Mouse (Mus musculus): ENCODE data around the gene Slc28a1. TPM values are rescaled to one million over a fixed set of nuclear protein-coding genes. Genes with fewer than 3 reads are reported as not detected.

The Slc28a1 gene
- polyA plus RNA-seq, 1 experiment from 2014 or later = not detected

DNA sequence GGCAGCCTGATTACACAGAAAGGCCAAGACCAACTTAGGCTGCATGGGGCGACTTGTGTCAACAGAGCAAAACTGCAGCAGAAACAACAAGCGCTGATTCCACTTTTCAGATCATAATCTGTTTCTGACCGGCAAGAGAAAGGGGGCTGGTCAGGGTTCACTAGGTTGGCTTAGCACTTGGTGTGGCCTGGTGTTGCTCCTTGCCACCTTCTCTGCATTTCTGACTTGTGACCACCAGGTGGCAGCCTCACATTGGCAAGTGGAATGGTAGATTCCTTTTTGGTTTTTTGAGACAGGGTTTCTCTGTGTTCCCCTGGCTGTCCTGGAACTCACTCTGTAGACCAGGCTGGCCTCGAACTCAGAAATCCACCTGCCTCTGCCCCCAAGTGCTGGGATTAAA lies 47.7 kb downstream of the Slc28a1 start:
- H3K4me2 ChIP-seq = no peak overlapping the region
- ATAC-seq (ENCODE audit: insufficient read depth) = no peak; the same call in 1 of the 2 replicates
- 29% methylated on average over 4 of the region's 4 CpGs for WGBS

DNA sequence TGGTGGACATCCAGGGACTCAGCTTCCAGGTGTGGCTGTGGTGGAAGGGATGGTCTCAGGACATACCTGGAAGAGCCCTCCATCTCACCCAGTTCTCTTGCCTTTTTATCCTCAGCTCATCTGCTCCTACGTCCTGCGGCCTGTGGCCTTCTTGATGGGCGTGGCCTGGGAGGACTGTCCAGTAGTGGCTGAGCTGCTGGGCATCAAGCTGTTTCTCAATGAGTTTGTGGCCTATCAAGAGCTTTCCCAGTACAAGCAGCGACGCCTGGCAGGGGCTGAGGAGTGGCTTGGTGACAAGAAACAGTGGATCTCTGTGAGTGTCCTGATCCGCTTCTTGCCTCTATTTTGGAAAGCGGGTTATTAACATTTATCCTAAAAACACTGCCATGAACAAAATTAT lies 49.8 kb downstream of the Slc28a1 start:
- ATAC-seq (ENCODE audit: insufficient read depth) (no peak), DNase-seq (no peak)
- peak; percentile 22; the same call in 1 of the 2 replicates for TF ChIP-seq CTCF (IDR thresholded peaks at IDR 0.05; ENCODE audit: low read depth)
- Histone ChIP-seq H3K9me3 (ENCODE audit: low read depth, low read length) (no peaks in the 10 kb centered on the region), H3K9ac (no peak overlapping the region), H3K4me2 (no peak overlapping the region), H3K27ac (ENCODE audit: low read depth) (no peak overlapping the region), H3K27me3 (ENCODE audit: insufficient read depth, low read length) (no peaks in the 10 kb centered on the region), H3K4me1 (ENCODE audit: insufficient read depth) (no peaks in the 10 kb centered on the region), H3K4me3 (ENCODE audit: low read depth, low read length) (no peak overlapping the region), H3K36me3 (ENCODE audit: insufficient read depth) (no peaks in the 10 kb centered on the region)
- 61% methylated on average over 7 of the region's 7 CpGs for WGBS

More for the DNA sequence above, 47.7 kb downstream of the Slc28a1 start:
- Histone ChIP-seq H3K9ac (no peak overlapping the region), H3K27me3 (ENCODE audit: insufficient read depth, low read length) (no peaks in the 10 kb centered on the region), H3K9me3 (ENCODE audit: low read depth, low read length) (no peaks in the 10 kb centered on the region), H3K4me3 (ENCODE audit: low read depth, low read length) (no peak overlapping the region), H3K4me1 (ENCODE audit: insufficient read depth) (no peaks in the 10 kb centered on the region), H3K27ac (ENCODE audit: low read depth) (no peak overlapping the region), H3K36me3 (ENCODE audit: insufficient read depth) (no peaks in the 10 kb centered on the region)
- TF ChIP-seq CTCF (IDR thresholded peaks at IDR 0.05; ENCODE audit: low read depth) = peak; percentile 89
- peak; percentile 92 for DNase-seq

DNA sequence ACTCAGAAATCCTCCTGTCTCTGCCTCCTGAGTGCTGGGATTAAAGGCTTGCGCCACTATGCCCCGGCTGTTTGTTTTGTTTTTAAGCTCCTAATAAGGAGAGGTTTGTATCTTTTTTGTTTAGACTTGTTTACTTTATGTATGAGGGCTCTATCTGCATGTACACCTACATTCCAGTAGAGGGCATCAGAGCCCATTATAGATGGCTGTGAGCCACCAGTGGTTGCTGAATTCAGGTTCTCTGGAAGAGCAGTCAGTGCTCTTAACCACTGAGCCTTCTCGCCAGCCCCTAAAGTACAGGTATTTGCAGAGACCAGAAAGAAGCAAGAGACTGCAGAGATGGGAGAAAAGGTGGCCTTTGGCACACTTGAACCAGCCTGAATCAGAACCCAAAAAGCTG lies 52.5 kb downstream of the Slc28a1 start:
- ATAC-seq (ENCODE audit: insufficient read depth) = no peak; the same call in 1 of the 2 replicates
- Histone ChIP-seq H3K36me3 (ENCODE audit: insufficient read depth) (no peaks in the 10 kb centered on the region), H3K27me3 (ENCODE audit: insufficient read depth, low read length) (no peaks in the 10 kb centered on the region), H3K4me3 (ENCODE audit: low read depth, low read length) (no peak overlapping the region), H3K27ac (ENCODE audit: low read depth) (no peak overlapping the region), H3K4me2 (no peak overlapping the region), H3K4me1 (ENCODE audit: insufficient read depth) (no peaks in the 10 kb centered on the region), H3K9ac (no peak overlapping the region), H3K9me3 (ENCODE audit: low read depth, low read length) (no peaks in the 10 kb centered on the region)
- 39% methylated on average over 3 of the region's 3 CpGs for WGBS
- DNase-seq = peak; percentile 85
- peak; percentile 76 for TF ChIP-seq CTCF (IDR thresholded peaks at IDR 0.05; ENCODE audit: low read depth)

DNA sequence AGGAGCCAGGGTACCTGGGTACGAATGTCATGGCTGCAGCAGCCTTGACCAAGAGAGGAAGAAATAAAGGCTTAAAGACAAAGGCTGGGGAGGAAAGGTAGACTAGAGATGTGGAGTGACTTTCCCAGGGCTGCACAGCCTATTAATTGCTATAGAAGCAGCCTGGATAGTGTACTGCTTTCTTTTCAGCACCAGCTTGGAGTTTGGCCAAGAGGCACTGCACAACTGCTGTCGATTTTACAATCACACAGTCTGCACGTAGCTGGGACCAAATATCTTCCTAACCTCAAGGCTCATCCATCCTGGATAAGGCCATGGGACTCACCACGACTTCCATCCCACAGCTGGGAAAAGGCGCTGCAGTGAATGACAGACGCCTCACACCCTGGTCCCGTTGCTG lies 54.8 kb downstream of the Slc28a1 start:
- H3K27ac ChIP-seq (ENCODE audit: low read depth) = no peak overlapping the region
- no peak overlapping the region for H3K4me3 ChIP-seq (ENCODE audit: low read depth, low read length)
- H3K36me3 ChIP-seq (ENCODE audit: insufficient read depth) = no peaks in the 10 kb centered on the region
- no peaks in the 10 kb centered on the region for H3K4me1 ChIP-seq (ENCODE audit: insufficient read depth)
- peak; percentile 53 for DNase-seq
- no peak overlapping the region for H3K4me2 ChIP-seq
- H3K9me3 ChIP-seq (ENCODE audit: low read depth, low read length) = peaks cover 5% of the 10 kb centered on the region; the same call in 1 of the 2 replicates
- 61% methylated on average over 7 of the region's 7 CpGs for WGBS
- TF ChIP-seq CTCF (IDR thresholded peaks at IDR 0.05; ENCODE audit: low read depth) = no peak
- ATAC-seq (ENCODE audit: insufficient read depth) = no peak
- no peak overlapping the region for H3K9ac ChIP-seq
- H3K27me3 ChIP-seq (ENCODE audit: insufficient read depth, low read length) = no peaks in the 10 kb centered on the region

DNA sequence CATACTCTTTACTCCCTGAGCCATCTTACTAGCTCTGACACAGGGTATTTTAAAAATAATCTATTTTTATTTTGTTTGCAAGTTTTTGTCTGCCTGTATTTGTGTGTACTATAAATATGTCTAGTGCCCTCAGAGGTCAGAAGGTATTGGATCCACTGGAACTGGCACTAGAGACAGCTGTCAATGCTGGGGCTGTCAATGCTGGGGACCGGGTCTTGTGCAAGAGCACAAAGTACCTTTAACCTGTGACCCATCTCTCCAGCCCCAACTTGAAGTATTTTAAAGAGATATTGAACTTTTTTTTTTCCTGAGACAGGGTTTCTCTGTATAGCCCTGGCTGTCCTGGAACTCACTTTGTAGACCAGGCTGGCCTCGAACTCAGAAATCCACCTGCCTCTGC lies 59.3 kb downstream of the Slc28a1 start:
- Histone ChIP-seq H3K4me2 (no peak overlapping the region), H3K4me1 (ENCODE audit: insufficient read depth) (no peaks in the 10 kb centered on the region), H3K36me3 (ENCODE audit: insufficient read depth) (no peaks in the 10 kb centered on the region), H3K27me3 (ENCODE audit: insufficient read depth, low read length) (no peaks in the 10 kb centered on the region), H3K4me3 (ENCODE audit: low read depth, low read length) (no peak overlapping the region), H3K9ac (no peak overlapping the region), H3K9me3 (ENCODE audit: low read depth, low read length) (peaks cover 5% of the 10 kb centered on the region; the same call in 1 of the 2 replicates), H3K27ac (ENCODE audit: low read depth) (no peak overlapping the region)
- WGBS = 82% methylated on average over 2 of the region's 2 CpGs
- DNase-seq = no peak
- no peak for ATAC-seq (ENCODE audit: insufficient read depth)
- TF ChIP-seq CTCF (IDR thresholded peaks at IDR 0.05; ENCODE audit: low read depth) = no peak

DNA sequence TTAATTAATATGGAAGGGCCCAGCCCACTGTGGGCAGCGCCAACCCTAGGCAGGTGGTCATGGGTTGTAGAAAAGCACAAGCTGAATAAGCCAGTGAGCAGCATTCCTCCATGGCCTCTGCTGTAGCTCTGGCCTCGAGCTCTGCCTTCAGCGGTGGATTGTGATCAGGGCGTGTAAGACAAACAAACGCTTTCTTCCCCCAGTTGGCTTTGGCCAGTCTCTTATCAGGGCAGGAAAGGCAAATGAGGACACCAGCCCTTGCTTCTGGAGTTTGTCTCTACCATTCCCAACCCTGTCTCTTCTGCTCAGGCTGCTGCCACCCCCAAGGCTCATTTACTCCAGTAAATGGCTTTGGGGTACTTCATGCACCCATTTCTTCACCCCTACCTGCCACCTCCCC lies 60.1 kb downstream of the Slc28a1 start:
- H3K27me3 ChIP-seq (ENCODE audit: insufficient read depth, low read length) = no peaks in the 10 kb centered on the region
- peaks cover 5% of the 10 kb centered on the region; the same call in 1 of the 2 replicates for H3K9me3 ChIP-seq (ENCODE audit: low read depth, low read length)
- no peak for TF ChIP-seq CTCF (IDR thresholded peaks at IDR 0.05; ENCODE audit: low read depth)
- no peak for DNase-seq
- no peak overlapping the region for H3K9ac ChIP-seq
- H3K27ac ChIP-seq (ENCODE audit: low read depth) = no peak overlapping the region
- H3K4me2 ChIP-seq = no peak overlapping the region
- WGBS = 54% methylated on average over 5 of the region's 5 CpGs
- ATAC-seq (ENCODE audit: insufficient read depth) = no peak
- no peaks in the 10 kb centered on the region for H3K4me1 ChIP-seq (ENCODE audit: insufficient read depth)
- no peaks in the 10 kb centered on the region for H3K36me3 ChIP-seq (ENCODE audit: insufficient read depth)
- H3K4me3 ChIP-seq (ENCODE audit: low read depth, low read length) = no peak overlapping the region

DNA sequence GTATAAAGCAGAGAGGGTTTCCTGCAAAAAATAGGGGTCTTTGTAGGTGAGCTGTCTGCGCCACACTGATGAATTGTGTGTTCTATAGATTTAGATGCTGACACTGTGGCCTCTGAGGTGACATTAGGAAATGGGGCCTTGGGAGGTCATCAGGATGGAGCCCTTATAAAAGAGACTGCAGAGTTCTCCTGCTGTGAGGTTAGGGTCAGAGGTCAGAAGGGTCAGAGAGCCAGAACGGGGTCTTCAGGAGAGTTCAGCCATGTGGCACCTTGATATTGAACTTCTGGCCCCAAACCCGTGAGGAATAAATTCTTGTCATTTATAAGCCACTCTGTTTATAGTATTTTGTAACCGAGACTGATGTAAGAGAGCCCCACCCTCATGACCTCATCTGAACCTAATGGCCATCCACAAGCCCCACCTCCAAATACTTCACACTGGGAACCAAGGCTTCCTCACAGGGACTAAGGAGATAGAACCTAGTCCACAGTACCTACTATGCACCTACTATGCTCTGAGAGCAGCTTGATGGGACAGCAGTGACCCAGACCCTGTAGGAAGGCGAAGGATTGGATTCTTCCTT lies 61.7 kb downstream of the Slc28a1 start:
- DNase-seq (no peak), ATAC-seq (ENCODE audit: insufficient read depth) (no peak)
- no peaks in the 10 kb centered on the region for H3K4me1 ChIP-seq (ENCODE audit: insufficient read depth)
- no peak overlapping the region for H3K4me3 ChIP-seq (ENCODE audit: low read depth, low read length)
- no peak overlapping the region for H3K9ac ChIP-seq
- H3K36me3 ChIP-seq (ENCODE audit: insufficient read depth) = no peaks in the 10 kb centered on the region
- WGBS = 57% methylated on average over 5 of the region's 5 CpGs
- no peak overlapping the region for H3K27ac ChIP-seq (ENCODE audit: low read depth)
- no peak for TF ChIP-seq CTCF (IDR thresholded peaks at IDR 0.05; ENCODE audit: low read depth)
- peaks cover 5% of the 10 kb centered on the region; the same call in 1 of the 2 replicates for H3K9me3 ChIP-seq (ENCODE audit: low read depth, low read length)
- H3K4me2 ChIP-seq = no peak overlapping the region
- no peaks in the 10 kb centered on the region for H3K27me3 ChIP-seq (ENCODE audit: insufficient read depth, low read length)
